Mouse (Mus musculus) heart, adult 9 months (tissue): Measurements from ENCODE around the gene Ccdc34.
A peak's percentile ranks its signal among the peaks of the same experiment; 100 is the strongest.

Experiments used
- DNase-seq, 2 experiments: peaks; one replicate each; pipeline ENCODE4 v3.0.0; 2022; ENCODE audit warnings: low spot score in 2 of 2

Gene Ccdc34

GRCm38 (mm10) chr2:110214278-110214677, 196.7 kb downstream of the Ccdc34 start:
- peak in 1 of 2 experiments; percentile 6 for DNase-seq

- no peak for DNase-seq
Measured at GRCm38 (mm10) chr2:110214991-110215684, 197.5 kb downstream of the Ccdc34 start.

GRCm38 (mm10) chr2:110215685-110216058, 198.1 kb downstream of the Ccdc34 start:
- DNase-seq, result no peak

GRCm38 (mm10) chr2:110220492-110220891, 202.9 kb downstream of the Ccdc34 start:
- DNase-seq, result no peak

GRCm38 (mm10) chr2:110222793-110223192, 205.2 kb downstream of the Ccdc34 start:
- DNase-seq, result no peak
